Mouse (Mus musculus) kidney, adult 9 months (tissue): ENCODE measurements around the gene Mdm4.

Experiments used
- DNase-seq: peaks from one replicate; pipeline ENCODE4 v3.0.0; 2022

The Mdm4 gene

DNA sequence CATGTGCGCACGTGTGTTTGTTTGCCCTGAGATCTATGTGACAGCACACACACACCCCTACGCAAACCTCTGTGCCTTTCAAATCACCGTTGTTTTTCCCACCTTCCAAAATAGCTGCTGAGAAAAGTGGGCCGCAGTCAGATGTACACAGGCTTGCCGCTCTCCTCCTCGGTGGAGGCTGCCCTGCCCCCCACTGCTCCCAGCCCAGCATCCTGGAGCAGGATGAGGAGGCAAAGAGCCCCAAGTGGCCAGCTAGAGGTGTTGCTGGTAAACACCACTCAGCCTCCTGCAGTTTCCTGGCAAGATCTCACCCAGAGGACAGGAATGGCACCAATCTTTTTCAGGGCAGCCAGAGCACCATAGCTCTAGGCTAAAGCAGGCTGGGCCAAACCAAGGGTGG is 95.5 kb downstream of the Mdm4 start:
- DNase-seq, result no peak

DNA sequence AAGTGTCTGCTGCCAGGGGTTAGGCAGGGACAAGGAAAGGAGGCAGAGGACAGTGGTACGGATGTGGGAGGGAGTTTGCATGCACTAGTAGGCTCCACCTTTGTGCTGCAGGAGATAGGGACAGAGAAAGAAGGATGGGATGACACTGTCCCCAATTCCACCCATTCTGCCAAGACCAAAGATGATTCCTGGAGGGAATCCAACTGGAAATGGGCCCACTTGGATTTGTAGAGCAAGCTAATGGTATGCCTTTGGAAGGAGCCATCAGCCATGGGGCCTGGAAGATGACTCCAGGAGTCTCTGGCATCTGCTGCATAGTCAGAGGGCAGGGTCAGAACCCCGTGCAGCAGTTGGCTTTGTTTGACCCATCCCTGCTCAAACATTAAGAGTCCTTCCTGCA is 97.9 kb downstream of the Mdm4 start:
- no peak for DNase-seq

DNA sequence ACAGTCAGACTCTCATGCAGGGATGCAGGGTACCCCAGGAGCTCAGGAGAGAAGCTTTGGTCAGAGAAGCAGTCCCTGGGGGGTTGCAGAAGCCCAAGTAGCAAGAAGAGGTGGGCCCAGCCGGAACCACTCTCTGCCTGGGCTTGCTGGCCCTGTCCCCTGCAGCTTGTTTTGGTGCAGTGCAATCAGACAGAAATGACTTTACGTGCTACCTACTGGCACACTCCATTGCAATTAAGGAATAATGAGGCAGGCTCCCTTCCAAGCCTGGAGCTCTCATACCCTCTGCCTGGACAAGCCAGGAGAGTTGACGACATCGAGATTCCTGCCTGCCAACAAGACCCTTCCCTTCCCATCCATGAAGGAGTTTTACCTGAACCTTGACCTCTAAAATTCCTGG is 100.1 kb downstream of the Mdm4 start:
- DNase-seq, result no peak

DNA sequence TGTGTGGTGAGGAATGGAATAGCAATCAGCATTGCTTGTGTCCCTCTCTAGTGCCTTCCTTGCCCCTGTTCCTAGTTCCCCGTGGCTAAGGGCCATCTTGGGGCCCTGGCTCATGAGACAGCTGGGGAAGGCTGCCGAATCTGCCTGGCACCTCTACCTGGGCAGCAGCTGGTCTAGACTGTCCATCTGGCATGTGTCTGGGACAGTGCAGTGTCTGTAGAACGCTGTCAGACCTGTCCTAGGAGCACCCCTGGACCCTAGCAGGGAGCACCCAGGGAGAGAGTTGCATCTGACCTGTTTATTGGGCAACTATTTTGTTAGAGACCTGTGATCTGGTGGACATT is 101.5 kb downstream of the Mdm4 start:
- no peak for DNase-seq

DNA sequence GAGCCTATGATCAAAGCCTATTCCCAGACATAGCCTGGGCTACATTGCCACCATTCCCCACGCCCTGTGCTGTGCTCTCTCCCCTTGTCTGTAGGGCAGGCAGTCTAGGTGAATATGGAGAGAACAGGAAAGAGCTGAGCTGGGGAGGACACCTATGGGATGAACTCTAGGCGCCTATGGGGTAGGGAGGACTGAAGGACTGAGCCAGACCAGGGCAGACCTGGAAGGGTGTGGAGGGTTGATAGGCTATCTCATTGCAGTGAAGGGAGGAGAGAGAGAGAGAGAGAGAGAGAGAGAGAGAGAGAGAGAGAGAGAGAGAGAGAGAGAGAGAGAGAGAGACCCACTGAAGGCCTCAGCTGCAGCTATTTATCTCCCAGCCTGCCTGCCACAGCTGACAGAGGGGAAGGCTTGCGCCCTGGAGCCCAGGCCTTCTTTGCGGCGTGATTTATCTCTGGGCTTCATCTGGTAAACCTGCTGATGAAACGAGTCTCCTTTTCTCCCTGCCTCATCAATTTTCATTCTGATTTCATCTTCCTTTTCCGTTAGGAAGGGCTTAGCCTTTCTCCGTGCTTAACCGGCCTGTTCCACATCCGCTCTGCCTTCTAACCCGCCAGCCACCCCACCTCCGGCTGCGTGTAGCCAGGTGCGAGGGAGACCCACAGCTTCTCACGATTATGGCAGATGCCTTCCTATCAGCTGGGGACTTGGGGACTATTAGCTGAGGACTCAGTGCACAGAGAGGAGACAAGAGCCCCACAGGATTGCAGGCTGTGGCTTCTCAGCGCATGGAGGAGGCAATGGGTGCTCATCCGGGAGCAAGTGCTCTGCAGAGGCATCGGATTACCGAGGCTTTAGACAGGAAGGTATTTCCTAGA is 102.1 kb downstream of the Mdm4 start:
- DNase-seq, result no peak

DNA sequence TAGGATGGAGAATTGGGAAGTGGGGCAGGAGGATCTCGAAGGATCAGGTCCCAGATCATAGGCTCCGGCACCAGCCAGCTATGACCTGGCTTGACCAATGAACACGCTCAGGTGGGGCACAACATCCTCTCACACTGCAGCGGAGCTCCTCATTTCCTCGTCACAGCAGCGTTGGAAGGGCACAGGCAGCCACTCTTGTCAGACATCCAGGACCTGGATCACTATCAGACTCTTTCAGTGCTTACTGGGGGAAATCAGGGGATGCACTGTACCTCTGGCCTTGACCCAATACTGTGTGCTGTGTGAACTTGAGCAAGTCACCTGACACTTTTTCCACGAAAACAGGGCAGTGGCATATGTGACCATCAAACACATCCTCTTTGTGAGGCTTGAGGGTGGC is 105.1 kb downstream of the Mdm4 start:
- no peak for DNase-seq

DNA sequence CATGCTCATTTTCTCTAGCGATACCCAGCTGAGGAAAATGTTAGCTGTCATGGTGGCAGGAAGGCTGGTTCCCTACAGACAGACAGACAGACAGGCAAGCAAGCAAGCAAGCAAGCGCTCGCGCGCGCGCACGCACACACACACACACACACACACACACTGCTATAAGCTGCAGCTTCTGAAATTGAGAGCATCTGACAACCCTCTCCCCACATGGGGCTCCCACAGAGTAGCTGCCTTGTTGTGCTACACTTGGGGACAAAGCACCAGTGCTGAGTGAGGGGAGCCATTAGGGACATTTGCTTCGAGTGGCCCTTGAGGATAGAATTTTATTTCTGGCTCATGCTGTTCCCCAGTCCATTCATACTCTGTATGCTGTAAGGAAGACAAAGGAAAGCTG is 108.1 kb downstream of the Mdm4 start:
- no peak for DNase-seq

DNA sequence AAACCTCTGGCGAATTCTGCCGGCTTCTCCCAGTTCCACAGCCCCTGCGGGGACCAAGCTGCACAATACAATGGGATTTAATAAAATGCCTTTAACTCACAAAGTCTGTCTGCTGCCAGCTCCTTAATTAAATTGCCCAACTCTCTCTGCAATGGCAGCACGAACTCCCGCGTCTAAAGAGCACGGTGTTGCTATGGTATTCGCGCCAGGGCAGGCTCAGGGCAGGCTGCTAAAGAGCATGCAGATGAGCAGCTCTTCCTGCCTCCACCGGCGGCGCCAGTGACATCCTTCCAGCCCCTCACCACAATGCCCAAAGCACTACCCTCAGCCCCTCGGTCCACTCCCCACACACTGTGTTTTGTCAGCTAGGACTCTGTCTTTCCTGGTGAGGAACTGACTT is 109.3 kb downstream of the Mdm4 start:
- no peak for DNase-seq

DNA sequence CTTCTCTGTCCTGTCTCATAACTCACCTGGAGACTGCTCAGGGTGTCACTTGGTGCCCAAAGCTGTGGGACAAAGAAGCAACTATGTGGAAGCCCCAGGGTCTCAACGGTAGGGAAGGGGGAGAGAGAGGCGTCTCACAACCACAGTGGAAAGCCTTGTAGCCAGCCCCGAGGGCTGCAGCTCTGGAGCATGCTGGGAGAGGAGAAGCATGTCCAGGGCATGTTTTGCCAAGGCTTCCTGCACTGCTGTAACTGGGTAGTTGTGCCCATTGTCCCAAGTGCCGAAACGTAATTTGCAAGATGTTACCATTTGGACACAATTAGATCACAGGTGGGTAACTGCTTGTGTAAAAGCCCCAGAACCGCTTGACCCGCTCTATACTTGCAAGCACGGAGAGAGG is 111.1 kb downstream of the Mdm4 start:
- no peak for DNase-seq

DNA sequence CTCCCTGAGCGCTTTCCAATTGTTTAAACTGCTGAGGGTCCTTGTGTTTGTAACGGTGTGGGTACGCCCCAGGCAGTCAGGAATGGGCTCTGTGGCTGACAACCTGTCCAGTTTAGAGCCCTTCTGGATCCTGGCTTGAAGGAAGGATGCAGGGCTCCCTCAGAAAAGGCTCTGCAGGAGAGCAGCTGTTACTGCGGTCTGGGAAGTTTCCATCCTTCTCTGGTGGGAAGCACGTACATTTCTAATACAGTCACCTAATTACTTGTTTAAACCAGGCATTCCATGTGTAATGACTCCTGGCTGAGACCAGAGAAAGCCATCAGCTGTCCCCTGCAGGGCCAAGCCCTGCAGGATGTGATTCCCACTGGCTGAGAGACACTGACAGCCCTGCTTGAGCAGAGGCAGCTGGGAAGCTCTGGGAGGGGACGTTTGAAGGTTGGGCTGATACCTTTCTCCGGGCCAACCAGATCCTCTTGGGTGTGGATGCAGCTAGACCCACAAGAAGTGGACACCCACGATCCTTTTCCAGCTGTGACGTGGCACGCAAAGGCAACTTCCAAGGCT is 112.2 kb downstream of the Mdm4 start:
- no peak for DNase-seq

DNA sequence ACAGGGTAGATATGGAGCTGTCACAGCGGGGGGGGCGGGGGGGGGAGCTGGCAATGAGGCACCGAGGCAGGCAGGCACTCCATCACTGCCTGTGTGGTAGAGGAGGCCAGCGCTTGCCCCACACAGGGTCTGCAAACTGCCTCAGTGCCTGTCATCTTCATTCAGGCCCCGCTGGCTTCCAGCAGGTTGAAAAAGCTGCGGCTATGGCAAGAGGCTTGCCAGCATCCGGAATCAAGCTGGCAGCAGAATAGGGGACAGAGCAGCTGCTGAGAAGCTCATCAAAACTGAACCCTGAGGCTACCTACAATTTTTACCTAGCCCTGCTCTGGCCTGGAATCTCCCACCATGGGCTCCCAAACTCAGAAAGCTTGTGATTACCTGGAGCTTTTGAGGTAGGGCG is 112.8 kb downstream of the Mdm4 start:
- DNase-seq, result no peak

DNA sequence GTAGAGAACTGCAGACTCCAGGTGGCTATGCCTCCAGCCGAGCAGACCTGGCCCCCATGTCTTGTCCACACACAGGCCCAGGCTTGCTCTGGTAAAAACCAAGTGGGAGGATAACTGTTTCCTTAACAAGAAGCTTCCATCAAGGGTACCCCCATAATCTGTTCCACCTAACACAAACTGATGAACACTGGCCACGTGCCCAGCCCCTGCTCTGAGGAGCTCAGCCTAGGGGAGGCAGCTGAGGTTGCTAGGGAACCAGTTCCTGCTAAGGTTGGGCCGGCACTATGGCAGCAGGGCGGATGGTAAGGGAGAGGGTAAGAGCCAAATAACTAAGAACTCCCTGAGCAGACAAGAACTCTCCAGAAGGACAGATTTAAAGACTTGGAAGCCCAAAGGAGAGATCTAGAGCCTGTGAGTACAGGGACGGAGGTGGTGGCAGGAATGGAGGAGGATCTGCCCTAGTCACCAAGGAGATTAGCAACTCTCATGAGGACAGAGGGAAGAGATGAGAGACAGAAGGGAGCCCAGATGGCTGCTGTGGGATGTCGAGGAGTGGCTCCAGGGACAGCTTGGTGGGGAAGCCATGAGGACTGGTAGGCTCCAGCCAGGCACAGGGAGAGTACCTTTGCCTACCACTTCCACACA is 114.4 kb downstream of the Mdm4 start:
- no peak for DNase-seq

DNA sequence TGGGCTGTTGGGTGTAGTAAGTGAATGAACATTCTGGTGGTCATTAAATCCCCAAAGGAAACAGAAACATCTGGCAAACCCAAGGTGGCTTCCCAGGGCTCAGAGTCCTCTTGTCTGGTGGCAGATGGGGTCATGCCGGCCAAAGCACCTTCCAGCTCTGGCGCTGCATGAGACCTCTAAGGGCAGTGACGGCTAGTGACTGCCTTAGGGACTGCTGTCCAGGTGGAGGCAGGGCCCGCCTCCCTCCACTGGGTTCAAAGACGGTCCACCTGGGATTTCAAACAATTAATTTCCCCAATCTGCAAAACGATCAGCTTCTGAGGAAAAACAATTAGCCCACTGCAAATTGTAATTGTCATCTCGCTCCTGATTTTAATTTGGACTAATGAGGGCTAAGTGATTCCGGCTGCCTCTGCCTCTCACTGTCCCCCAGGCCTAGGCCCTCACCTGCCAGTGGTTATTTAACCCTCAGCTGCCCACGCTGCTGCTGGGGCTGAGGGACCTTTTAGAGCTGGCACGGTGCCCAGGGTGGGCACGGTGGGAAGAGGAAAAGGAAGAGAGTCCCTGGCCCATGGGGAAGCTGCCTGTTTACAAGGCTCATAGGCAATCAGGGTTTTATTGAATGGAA is 119.8 kb downstream of the Mdm4 start:
- DNase-seq, result no peak

DNA sequence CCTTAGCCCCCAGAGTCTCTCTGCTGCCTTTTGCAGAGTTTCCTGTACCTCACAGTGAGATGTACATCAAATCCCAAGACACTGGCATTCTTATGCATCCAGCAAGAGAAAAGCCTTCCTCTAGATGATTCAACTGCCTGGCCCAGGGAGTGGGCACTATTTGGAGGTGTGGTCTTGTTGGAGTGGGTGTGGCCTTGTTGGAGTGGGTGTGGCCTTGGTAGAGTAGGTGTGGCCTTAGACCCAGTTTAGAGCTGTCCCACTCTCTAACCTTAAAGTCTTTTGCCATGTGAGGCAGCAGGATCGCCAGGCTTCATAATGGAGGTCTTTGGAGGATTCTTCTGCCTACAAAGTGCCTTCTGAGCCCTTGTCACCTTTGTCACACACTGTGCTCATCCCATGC is 120.4 kb downstream of the Mdm4 start:
- DNase-seq, result no peak
